Mouse (Mus musculus): ENCODE measurements around the gene Zbtb9.
"Not testable (repeated sequence)": the region's sequence is repeated elsewhere in the genome, so short reads cannot be mapped to it uniquely, and the experiment has no call there.

Zbtb9 gene

DNA sequence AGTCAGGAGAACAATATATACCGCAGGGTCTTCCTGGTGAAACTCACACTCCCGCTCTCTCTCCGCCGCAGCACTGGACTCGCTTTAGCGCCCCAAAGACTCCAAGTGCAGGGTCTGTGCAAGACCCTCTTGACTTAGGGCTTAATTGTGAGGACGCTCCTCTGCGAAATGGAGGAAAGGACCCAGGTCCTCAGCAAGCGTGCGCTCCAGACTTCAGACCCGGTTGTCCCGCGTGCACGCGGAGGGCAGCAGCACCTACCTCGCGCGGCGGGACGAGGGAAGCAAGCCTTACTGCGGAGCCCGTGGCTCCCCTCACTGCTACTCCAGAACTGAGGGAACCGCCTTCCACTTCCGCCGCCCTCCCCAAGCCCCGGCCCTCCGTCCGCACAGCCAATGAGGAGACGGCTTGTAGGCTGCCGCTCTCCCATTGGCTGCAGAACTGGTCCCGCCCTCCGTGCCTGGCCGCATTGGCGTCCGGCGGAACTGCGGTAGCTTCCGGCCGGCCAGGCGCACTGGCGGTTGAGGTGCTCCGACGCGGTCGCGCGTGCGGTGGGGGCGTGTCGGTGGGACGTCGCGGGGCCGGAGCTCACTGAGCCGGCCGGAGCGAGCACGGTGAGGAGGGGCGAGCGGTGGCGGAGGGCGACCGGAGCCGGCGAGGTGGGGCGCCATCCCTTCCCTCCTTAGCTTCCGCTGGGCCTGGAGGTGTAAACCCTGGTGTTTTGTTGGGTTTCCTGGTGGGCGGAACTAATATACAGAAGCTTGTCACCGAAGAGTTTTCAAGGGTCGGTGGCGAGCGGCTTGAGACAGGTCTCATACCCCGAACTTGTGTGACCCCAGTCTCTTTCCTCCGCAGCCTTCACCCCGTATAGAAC lies at the start of gene Zbtb9:
Gene Zbtb9, plus strand, starts transcription at position 465 of the 872 bp plus-strand sequence.
- DNase-seq (ENCODE audit: extremely low read depth, low read depth, low spot score) = peak; percentile 40

DNA sequence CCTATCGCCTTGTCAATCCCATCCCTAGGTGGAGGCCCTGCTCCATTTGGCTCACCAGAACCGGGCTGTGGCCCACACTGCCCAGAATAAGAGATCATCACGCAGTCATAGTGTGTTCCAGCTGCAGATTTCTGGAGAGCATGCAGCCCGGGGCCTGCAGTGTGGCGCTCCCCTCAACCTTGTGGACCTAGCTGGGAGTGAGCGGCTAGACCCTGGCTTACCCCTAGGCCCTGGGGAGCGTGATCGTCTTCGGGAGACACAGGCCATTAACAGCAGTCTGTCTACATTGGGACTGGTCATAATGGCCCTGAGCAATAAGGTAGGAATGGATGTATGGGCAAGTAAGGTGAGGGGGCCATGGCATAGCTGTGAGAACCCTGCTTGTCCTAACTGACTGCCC lies 47.6 kb upstream of the Zbtb9 start:
- not testable (repeated sequence) for DNase-seq (ENCODE audit: extremely low read depth, low read depth, low spot score)

DNA sequence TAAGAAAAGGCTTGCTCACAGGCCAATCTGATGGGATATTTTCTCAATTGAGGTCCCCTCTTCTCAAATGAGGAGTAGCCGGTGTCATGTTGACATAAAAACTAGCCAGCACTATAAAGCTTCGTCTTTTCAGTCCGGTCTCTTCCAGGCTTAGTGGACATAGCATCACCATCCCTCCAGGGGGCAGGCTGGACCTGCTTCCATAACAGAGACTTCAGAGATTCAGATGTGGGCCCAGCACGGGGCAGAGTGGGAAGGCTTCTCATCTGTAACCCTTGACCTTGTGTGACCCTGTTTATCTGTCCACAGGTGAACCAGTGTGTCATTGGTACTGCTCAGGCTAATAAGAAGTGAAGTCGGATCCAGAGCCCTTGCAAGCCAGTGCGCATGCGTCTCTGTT lies 41.2 kb upstream of the Zbtb9 start:
- DNase-seq (ENCODE audit: extremely low read depth, low read depth, low spot score) = not testable (repeated sequence)

DNA sequence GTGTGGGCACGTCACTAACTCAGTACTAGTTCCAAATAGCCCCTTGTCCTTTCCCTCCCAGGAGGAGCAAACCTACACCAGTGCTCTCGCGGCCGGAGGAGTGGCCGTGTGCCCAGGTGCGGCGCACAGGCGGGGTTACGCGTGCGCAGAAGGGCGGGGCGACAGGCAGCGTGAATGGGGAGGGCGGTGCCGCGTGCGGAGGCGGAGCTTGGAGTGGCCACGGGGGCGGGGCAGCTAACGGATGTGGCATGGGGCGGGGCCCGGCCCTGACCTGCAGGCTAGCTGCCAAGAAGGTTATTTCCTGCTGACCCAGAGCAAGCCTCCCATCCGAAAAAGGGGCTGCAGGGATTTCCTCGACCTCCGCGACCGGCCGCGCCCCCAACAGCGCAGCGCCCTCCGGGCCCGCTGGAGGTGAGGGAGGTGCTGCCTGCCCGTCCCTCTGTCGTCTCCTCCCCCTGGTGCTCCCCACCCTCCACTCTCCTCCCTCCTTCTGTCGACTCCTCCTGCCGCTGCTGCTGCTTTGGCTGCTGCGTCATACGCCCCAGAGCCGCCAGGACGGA lies 40.0 kb upstream of the Zbtb9 start, which contains the start of gene Phf1:
Gene Phf1, plus strand, starts transcription at position 214 of the 560 bp plus-strand sequence.
- DNase-seq (ENCODE audit: extremely low read depth, low read depth, low spot score) = no peak

DNA sequence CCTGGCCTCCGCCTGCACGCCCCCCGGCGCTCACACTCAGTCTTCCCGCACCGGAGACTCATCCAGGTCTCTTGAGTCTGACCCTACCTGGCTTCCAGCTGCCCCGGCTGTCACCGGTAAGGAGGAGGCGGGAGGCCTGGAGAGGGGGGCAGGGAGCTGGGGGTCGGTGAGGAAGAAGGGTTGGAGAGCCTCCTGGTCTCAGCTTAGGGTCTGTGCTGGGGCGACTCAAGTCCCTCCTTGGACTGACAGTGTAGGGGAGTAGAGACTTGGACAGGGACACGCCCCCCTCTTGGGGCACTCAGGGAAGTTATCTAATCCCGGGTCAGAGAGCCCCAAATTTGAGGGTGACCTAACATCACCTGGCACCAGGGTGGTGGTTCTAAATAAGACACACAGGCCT lies 39.5 kb upstream of the Zbtb9 start:
- no peak for DNase-seq (ENCODE audit: extremely low read depth, low read depth, low spot score)

DNA sequence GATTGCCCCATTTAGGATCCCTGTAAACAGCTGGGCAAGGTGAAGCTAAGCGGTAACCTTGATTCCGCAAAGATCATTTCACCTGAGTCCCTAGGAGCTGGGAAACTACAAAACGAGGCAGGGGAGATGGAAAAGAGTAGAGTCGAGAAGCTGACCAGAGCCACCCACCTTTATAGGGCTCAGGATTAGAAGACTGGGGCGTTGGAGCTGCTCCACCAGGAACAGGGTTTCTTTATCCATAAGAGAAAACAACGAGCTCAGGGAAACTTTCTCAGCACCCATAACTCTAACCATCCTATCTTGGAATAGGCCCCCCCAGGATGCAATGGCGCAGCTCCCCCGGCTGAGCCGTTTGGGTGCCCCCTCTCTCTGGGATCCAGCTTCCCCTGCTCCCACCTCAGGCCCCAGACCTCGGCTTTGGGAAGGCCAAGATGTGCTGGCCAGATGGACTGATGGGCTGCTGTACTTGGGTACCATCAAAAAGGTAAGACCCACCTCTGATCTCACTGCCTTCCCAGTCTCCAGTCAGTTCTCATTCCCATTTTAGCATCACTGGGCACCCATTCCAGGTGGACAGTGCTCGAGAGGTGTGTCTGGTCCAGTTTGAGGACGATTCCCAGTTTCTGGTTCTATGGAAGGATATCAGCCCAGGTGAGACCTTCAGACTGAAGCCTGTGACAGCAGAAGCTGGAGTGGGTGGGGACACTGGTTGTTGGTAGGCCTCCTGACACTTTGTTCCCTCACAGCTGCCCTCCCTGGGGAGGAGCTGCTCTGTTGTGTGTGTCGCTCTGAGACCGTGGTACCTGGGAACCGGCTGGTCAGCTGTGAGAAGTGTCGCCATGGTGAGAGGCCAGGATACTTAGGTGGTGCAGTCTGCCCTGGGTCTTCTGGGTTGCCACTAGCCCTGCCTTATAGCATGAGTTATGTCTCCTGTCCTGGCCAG lies 38.8 kb upstream of the Zbtb9 start:
- DNase-seq (ENCODE audit: extremely low read depth, low read depth, low spot score) = no peak

DNA sequence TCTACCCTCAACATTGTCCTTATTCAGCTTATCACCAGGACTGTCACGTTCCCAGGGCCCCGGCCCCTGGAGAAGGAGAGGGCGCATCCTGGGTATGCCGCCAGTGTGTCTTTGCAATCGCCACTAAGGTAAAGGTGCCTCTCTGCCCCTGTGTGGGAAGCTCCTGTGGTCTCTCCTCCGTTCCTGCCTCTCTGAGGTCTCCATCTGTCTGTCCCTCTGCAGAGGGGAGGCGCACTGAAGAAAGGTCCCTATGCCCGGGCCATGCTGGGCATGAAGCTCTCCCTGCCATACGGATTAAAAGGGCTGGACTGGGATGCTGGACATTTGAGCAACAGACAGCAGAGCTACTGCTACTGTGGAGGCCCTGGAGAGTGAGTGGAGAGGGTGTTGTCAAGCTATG lies 37.9 kb upstream of the Zbtb9 start:
- no peak for DNase-seq (ENCODE audit: extremely low read depth, low read depth, low spot score)

DNA sequence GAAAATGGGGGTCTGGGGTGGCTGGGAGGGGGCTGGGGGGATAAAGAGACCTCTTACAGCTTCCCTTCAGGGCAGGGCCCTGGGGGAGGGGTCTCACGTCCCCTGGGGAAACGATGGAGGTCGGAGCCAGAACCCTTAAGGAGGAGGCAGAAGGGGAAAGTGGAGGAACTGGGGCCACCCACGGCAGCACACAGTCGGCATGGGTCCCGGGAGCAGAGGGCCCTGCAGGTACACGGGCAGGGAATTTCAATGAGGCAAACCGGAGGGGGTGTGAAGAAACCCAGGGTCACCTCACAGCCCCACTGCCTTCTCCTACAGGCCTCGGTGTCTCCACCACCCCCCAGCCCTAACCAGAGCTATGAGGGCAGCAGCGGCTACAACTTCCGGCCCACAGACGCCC lies 36.5 kb upstream of the Zbtb9 start:
- DNase-seq (ENCODE audit: extremely low read depth, low read depth, low spot score) = no peak

DNA sequence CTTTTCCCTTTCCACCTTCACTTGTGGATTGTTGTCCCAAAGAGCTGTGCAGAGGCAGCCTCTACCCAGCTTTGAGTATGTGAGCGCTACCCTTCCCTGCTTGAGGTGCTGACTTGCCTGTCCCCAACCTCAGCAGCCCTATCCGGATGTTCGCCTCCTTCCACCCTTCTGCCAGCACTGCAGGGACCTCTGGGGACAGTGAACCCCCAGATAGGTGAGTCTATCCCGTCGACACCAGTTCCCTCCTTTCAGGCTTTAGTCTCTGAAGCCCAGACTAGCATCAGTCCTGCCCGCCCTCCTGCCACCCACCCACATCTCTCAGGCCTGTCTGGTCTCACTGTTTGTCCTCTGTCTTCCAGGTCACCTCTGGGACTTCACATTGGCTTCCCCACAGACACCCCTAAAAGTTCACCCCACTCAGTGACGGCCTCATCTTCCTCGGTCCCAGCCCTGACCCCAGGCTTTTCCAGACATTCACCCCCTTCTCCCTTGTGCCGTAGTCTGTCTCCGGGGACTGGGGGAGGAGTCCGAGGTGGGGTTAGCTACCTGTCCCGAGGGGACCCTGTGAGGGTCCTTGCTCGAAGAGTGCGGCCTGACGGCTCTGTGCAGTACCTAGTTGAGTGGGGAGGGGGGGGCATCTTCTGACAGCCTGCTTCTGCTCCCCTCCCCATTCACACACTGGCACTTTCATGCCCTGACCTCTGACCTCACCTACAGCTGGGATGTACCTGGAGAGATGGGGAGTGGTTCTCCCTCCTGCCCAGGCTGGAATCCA lies 35.9 kb upstream of the Zbtb9 start:
- DNase-seq (ENCODE audit: extremely low read depth, low read depth, low spot score) = no peak

DNA sequence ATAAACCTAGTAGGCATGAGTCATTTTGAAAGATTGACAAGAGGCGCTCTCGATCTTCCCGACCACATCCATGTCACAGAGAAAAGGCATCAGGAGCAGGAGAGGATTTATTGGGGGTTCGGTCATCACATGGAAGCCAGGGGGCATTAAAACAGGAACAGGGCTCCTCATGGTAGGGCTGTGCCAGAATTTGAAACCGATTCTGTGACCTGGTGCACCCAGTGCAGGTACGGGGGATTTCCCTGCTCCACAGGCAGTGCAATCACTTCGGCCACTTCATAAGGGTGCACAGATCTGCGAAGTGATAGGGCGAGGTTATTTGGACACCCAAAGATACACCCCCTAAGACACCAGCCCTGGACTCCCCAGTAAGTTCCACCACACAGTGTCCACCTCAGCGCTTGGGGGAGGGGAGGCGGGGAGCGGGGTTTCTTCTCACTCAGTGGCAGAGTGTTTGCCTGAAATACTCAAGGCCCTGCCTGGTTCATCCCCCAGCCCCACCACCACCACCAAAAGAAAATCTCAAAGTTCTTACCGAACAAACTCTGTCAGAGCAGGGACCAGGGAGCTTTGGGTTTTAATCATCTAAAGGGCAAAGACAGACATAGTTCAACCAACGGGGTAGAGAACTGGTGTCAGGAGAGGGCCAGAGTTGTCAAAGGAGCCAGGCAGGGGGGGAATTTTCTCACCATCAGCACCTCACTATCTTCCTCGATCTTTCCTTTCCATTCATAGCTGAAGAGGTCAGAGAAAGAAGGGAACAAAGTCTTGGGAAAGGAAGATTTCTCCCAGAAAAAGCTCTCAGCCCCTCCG lies 34.9 kb upstream of the Zbtb9 start:
- DNase-seq (ENCODE audit: extremely low read depth, low read depth, low spot score) = no peak

DNA sequence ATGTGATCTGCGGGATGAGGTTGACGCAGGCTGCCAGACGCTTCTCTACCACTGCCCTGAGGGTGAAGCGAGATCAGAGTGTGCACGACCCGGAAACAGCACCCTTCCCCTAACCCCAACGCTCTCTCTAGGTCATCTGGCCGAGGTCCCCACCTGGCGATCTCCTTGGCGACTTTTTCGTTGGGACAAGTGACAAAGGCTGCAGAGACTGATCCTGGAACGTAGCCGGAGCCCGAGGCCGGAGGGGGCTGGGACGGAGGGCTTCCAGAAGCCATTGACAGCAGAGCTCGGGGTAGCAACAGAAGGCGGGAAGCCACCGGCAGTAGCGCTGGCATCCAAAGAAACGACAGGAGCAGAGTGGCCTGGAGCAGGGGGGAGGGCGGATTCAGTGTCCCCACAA lies 34.2 kb upstream of the Zbtb9 start:
- DNase-seq (ENCODE audit: extremely low read depth, low read depth, low spot score) = no peak

DNA sequence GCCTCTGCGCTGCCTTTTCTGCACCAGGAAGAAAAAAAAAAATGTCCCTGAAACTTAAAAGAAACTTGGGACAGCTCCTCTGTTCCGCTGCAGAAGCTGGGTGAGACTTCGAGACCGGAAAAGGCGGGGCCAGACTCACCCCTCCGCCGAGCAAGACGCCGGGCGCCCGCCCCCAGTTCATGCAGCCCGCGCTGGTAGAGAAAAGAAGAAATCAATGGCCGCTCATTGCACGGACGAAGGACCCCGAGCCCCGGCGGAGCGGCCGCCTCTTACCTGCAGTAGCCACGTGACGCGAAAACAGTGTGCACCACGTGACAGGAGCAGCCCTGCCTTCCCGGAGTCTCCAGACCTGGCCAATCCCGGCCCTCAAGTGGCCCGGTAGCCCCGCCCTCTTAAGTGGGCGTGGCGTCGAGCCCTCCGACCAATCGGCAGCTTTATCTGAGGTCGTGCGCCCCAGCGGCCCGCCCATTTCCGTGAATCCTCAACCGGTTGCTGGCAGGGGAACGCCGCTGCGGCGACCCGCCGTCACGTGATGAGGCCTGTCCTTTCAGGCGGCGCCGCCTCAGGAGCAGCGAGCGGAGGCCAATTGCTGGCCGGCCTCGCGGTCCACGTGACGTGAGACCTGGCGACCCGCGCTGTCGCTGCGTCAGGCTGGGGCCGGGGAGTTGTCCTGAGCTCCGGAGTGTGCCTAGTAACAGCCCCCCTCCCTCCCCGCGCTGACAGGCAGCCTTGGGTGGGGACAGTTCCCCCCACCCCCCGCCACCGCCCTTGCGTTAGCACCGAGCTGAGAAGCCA lies 33.6 kb upstream of the Zbtb9 start, which contains the start of gene Cuta:
Gene Cuta, minus strand, starts transcription at position 392 of the 795 bp plus-strand sequence.
- peak; percentile 90 for DNase-seq (ENCODE audit: extremely low read depth, low read depth, low spot score)

DNA sequence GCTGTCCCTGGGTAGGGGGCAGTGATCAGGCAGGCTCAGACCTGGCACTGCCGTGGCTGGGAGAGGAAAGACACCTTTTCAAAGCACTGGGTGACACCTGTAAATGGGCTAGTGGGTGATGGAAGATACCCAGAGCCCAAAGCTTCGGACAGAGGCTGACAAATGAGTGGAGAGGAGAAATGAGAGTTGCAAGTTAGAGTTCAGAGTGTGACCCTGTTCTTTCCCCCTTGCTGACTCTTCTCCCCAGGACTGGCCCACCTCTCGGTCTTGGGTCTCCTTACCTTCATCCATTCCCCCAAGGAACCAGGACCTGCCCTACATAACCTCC lies 33.0 kb upstream of the Zbtb9 start:
- DNase-seq (ENCODE audit: extremely low read depth, low read depth, low spot score) = no peak

DNA sequence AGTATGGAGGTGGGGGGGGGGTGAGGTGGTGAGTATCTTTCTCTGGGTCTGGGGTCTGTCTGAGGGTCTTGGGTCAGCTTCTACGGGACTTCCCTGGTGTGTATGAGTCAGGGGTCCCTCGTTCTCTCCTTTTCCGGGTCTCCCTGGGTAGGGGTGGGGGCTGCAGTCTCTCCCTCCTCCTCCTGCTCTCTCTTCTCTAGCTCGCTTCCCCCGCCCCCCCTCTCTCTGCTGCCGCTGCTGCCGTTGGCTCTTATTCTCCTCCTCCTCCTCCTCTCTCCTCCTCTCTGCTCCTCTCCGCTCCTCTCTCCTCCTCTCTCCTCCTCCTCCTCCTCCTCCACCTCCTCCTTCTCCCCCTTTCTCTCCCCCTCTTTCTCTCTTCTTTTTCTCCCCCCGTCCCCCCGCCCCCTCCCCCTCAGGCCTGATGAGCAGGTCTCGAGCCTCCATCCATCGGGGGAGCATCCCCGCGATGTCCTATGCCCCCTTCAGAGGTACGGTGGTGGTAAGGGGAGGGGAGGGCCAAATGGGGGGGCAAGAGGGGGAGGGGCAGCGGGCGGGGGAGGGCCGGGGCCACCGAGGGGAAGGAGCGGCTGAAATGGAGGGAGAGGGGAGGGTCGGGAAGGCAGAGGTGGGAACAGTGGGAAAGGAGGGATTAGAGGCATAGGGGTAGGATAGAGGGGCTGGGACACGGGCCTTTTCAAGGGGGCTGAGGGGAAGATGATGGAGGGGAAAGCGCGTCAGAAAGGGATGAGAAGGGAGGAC lies 31.8 kb upstream of the Zbtb9 start, which contains the start of gene Syngap1:
Gene Syngap1, plus strand, starts transcription at position 223 of the 759 bp plus-strand sequence.
- no peak for DNase-seq (ENCODE audit: extremely low read depth, low read depth, low spot score)

DNA sequence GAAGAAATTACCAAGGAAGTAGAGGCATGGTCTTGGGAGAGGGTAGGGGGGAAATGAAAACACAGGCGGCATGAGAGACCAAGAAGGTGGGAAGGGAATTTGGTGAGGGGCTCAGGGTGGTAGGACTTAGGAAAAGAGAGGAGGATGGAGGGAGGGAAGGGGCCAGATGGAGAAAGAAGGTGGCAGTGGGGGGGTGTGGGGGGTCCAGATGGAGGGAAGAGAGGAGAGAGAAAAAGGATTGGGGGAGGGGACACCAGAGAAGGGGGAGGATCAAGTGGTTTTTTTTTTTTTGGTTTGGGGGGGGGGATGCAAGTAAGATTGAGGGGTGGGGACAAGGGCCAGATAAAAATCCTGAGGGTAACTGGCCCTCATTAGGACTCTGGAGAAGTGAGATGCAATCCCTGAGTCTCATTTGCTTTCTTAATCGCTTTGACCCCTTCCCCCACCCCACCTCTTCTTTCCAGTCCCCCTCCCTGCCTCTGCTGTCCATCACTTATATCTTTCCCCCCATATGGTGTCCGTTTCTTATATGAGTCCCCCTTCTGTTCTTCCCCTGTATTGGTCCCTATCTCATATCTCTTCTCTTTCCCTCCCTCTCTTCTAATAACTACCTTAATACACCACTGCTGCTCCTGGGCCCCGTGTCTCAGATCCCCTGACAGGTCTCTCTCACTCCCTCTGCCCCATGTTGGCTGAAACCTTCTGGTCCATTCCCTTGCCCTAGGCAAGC lies 31.0 kb upstream of the Zbtb9 start:
- DNase-seq (ENCODE audit: extremely low read depth, low read depth, low spot score) = no peak

DNA sequence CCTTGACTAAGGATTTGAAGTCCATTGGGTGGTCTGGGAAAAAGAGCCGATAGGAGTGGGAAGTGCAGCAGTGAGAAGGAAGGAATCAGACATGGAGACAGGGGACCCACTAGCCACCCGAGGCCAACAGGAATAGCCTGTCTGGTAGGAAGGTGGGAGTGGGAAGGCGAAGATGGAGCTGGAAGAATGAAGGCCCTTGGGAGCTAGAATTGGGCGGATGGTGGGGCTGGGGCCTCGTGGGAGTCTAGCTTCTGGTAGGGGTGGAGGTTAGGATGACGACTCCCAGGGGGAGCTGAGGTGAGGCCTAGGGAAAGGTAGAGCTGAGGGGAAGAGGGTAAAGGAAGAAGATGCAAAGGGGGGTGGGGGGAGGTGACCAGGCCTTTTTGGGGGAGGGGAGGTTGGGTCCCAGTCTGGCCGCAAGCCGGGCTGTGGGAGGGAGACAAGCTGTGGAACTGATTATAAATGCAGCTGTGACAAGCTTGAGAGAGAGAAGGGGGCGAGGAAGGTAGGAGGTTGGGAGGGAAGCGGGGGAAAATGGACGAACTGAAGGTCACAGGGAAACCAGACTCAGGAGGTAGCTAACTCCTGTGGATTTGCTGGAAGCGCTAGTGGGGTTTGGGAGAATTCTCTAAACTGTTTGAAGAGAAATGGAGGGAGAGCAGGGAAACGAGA lies 27.0 kb upstream of the Zbtb9 start:
- no peak for DNase-seq (ENCODE audit: extremely low read depth, low read depth, low spot score)

DNA sequence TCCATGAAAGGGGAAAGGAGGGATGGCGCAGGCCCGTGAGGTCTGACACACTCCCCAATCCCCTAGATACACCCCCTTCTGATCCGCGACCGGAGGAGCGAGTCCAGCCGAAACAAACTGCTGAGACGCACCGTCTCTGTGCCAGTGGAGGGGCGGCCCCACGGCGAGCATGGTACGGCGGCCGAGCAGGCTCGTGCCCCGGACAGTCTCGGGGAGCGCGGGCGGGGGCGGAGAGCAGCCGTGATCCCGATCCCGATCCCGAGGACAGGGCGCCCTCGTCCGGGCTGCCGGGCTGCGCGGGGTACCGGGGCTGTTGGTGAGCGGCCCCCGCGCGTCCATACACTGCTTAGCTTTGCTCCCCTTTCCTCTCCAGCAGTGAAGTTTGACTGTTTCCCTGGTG lies 26.4 kb upstream of the Zbtb9 start:
- no peak for DNase-seq (ENCODE audit: extremely low read depth, low read depth, low spot score)

Measured in fat pad, adult 2 months (tissue).